Mouse (Mus musculus): ENCODE measurements around the gene Sntg2.

- no peak for TF ChIP-seq USF1 (IDR thresholded peaks at IDR 0.05; ENCODE audit: low read depth)
- TF ChIP-seq POLR2A (IDR thresholded peaks at IDR 0.05; ENCODE audit: insufficient read length, low read depth), result no peak
Measured at GRCm38 (mm10) chr12:30347284-30347683, 25.9 kb downstream of the Sntg2 start.

All from myocyte (in vitro differentiated cells).